Mouse (Mus musculus): ENCODE measurements around the gene Il11. TPM values are rescaled to one million over a fixed set of nuclear protein-coding genes. Genes with fewer than 3 reads are reported as not detected.

Gene Il11
- polyA plus RNA-seq, 1 experiment from 2014 or later: 0.56 TPM

GRCm38 (mm10) chr7:4748321-4748720 is 34.3 kb downstream of the Il11 start:
- peaks cover 12% of the 10 kb centered on the region for H3K36me3 ChIP-seq
- no peaks in the 10 kb centered on the region for H3K9me3 ChIP-seq
- no peaks in the 10 kb centered on the region for H3K27me3 ChIP-seq
- WGBS: 90% methylated on average over 4 of the region's 4 CpGs
- H3K4me2 ChIP-seq (replicated peaks): no peak overlapping the region
- H3K4me3 ChIP-seq: no peak overlapping the region
- no peak overlapping the region for H3K27ac ChIP-seq (replicated peaks)
- no peak overlapping the region for H3K9ac ChIP-seq (replicated peaks)
- ATAC-seq (replicated peaks): no peak
- peaks cover 19% of the 10 kb centered on the region for H3K4me1 ChIP-seq

DNA sequence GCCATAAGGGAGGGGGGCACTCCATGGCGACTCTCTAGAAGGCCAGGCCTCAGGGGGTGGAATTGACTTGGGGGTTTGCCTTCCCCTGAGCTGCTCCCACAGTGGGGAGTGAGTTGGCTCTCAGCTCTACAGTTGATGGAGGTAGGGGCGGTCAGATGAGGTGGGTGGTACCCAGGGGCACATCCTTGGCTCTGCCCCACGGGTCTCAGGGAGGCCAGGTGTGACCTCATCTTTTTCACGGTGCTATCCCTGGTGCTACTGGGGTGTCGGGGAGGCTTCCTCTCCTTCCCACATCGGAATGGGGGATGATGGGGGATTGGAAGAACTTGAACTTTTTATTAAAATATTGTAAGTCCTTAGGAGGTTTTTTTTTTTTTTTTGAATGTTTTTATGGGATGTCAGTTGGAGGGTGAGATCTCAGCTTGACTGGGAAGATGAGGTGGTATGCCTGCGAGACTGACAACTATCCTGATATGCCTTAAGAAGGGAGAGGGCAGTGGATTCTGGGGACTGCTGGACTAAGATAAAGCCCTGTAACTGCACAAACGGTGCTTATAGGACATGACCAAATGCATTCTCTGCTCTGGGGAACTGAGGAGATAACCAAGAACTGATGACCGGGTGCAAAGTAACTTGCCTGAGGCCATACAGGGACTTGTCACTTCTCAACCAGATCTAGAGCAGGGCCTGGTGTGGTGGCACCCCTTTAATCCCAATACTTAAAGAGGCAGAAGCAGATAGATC is 35.3 kb downstream of the Il11 start:
- Histone ChIP-seq H3K4me2 (replicated peaks) (no peak overlapping the region), H3K4me1 (peaks cover 17% of the 10 kb centered on the region), H3K27ac (replicated peaks) (no peak overlapping the region), H3K4me3 (no peak overlapping the region), H3K9ac (replicated peaks) (no peak overlapping the region), H3K27me3 (no peaks in the 10 kb centered on the region), H3K9me3 (no peaks in the 10 kb centered on the region), H3K36me3 (peaks cover 12% of the 10 kb centered on the region)
- ATAC-seq (replicated peaks): no peak
- 82% methylated on average over 9 of the region's 9 CpGs for WGBS

GRCm38 (mm10) chr7:4746326-4746980 is 36.2 kb downstream of the Il11 start:
- Histone ChIP-seq H3K27me3 (no peaks in the 10 kb centered on the region), H3K9me3 (no peaks in the 10 kb centered on the region), H3K9ac (replicated peaks) (no peak overlapping the region), H3K4me1 (peaks cover 18% of the 10 kb centered on the region), H3K4me2 (replicated peaks) (no peak overlapping the region), H3K36me3 (peaks cover 12% of the 10 kb centered on the region), H3K4me3 (no peak overlapping the region), H3K27ac (replicated peaks) (no peak overlapping the region)
- no peak for ATAC-seq (replicated peaks)
- 83% methylated on average over 22 of the region's 22 CpGs for WGBS

- WGBS: 93% methylated on average over 6 of the region's 6 CpGs
- H3K4me2 ChIP-seq (replicated peaks): no peak overlapping the region
- peaks cover 12% of the 10 kb centered on the region for H3K36me3 ChIP-seq
- no peaks in the 10 kb centered on the region for H3K9me3 ChIP-seq
- no peak for ATAC-seq (replicated peaks)
- peaks cover 25% of the 10 kb centered on the region for H3K4me1 ChIP-seq
- H3K27ac ChIP-seq (replicated peaks): no peak overlapping the region
- H3K27me3 ChIP-seq: no peaks in the 10 kb centered on the region
- H3K9ac ChIP-seq (replicated peaks): no peak overlapping the region
- H3K4me3 ChIP-seq: no peak overlapping the region
These were observed 37.8 kb downstream of the Il11 start for GRCm38 (mm10) chr7:4744886-4745285.

GRCm38 (mm10) chr7:4743354-4743753 is 39.3 kb downstream of the Il11 start:
- peaks cover 34% of the 10 kb centered on the region for H3K4me1 ChIP-seq
- 66% methylated on average over 2 of the region's 2 CpGs for WGBS

DNA sequence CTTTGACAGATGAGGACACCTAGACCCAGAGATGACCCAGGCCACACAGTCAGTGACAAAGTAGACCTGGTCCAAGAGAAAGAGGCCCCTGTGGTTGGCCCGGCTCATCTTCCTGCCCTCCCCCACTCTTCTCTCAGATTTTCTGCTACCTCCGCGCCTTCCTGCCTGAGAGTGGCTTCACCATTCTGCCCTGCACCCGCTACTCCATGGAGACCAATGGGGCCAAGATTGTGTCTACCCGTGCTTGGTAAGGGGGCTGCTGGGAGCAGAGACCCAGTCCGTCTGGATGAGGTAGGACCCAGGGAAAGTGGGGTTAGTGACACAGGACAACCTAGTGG is 40.2 kb downstream of the Il11 start:
- Histone ChIP-seq H3K4me2 (replicated peaks) (no peak overlapping the region), H3K4me1 (peaks cover 36% of the 10 kb centered on the region), H3K36me3 (peaks cover 12% of the 10 kb centered on the region), H3K9me3 (no peaks in the 10 kb centered on the region), H3K27me3 (no peaks in the 10 kb centered on the region), H3K4me3 (no peak overlapping the region), H3K9ac (replicated peaks) (no peak overlapping the region), H3K27ac (replicated peaks) (no peak overlapping the region)
- WGBS: 83% methylated on average over 6 of the region's 6 CpGs
- ATAC-seq (replicated peaks): no peak

More at GRCm38 (mm10) chr7:4743354-4743753, 39.3 kb downstream of the Il11 start:
- no peak for ATAC-seq (replicated peaks)
- H3K27ac ChIP-seq (replicated peaks): no peak overlapping the region
- no peak overlapping the region for H3K4me3 ChIP-seq
- no peak overlapping the region for H3K9ac ChIP-seq (replicated peaks)
- H3K36me3 ChIP-seq: peaks cover 12% of the 10 kb centered on the region
- no peaks in the 10 kb centered on the region for H3K9me3 ChIP-seq
- H3K4me2 ChIP-seq (replicated peaks): no peak overlapping the region
- H3K27me3 ChIP-seq: no peaks in the 10 kb centered on the region

DNA sequence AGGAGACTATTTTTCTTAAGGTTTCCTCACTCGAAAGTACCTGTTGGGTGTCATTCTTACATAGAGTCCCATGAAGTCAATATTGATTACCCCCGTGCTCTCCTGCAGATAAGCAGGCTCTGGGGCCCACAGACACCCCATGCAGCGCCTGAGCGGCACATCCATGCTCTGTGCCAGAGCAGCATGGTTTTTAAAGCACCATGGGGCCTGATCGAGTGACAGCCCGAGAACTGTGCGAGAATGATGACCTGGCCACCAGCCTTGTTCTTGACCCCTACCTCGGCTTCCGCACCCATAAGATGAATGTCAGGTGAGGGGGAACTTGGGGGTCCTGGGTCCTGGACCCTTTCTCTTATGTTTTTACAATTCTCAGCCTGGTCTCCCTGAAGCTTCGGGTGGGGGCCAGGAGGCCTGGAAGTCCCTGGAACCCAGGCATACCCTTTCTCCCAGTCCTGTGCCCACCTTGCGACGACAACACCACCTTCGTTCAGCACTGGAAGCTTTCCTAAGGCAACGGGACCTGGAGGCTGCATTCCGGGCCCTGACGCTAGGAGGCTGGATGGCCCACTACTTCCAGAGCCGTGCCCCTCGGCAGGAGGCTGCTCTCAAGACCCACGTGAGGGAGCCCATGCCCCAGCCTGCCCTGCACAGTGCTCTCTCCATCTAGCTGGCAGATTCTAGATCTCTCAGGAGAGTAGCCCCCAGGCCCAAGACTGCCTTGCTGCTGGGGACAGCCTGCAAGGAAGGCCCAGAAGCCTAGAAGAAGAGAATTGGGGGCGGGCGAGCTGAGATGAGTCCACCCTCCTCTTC is 40.8 kb downstream of the Il11 start:
- Histone ChIP-seq H3K27me3 (no peaks in the 10 kb centered on the region), H3K4me2 (replicated peaks) (peak overlapping the region; percentile 82), H3K4me3 (peak overlapping the region; percentile 74), H3K9ac (replicated peaks) (peak overlapping the region; percentile 89; the same call in 1 of the 2 replicates), H3K4me1 (peaks cover 36% of the 10 kb centered on the region), H3K36me3 (peaks cover 9% of the 10 kb centered on the region), H3K9me3 (no peaks in the 10 kb centered on the region), H3K27ac (replicated peaks) (peak overlapping the region; percentile 94)
- WGBS: 76% methylated on average over 21 of the region's 21 CpGs
- no peak for ATAC-seq (replicated peaks)

GRCm38 (mm10) chr7:4741151-4741550 is 41.5 kb downstream of the Il11 start:
- Histone ChIP-seq H3K27me3 (no peaks in the 10 kb centered on the region), H3K36me3 (peaks cover 3% of the 10 kb centered on the region; the same call in 1 of the 2 replicates), H3K4me2 (replicated peaks) (peak overlapping the region; percentile 82), H3K4me1 (peaks cover 36% of the 10 kb centered on the region), H3K9ac (replicated peaks) (peak overlapping the region; percentile 89), H3K9me3 (no peaks in the 10 kb centered on the region), H3K27ac (replicated peaks) (peak overlapping the region; percentile 94), H3K4me3 (peak overlapping the region; percentile 74)
- WGBS: 2% methylated on average over 4 of the region's 4 CpGs
- no peak for ATAC-seq (replicated peaks)

- Histone ChIP-seq H3K4me3 (peak overlapping the region; percentile 74), H3K4me2 (replicated peaks) (peak overlapping the region; percentile 82), H3K27me3 (no peaks in the 10 kb centered on the region), H3K27ac (replicated peaks) (peak overlapping the region; percentile 94), H3K4me1 (peaks cover 36% of the 10 kb centered on the region), H3K9me3 (no peaks in the 10 kb centered on the region), H3K36me3 (no peaks in the 10 kb centered on the region), H3K9ac (replicated peaks) (peak overlapping the region; percentile 89)
- peak; percentile 49; the same call in 1 of the 2 replicates for ATAC-seq (replicated peaks)
- WGBS: under 1% methylated on average over 14 of the region's 14 CpGs
These were observed 42.3 kb downstream of the Il11 start for GRCm38 (mm10) chr7:4740309-4740727.

DNA sequence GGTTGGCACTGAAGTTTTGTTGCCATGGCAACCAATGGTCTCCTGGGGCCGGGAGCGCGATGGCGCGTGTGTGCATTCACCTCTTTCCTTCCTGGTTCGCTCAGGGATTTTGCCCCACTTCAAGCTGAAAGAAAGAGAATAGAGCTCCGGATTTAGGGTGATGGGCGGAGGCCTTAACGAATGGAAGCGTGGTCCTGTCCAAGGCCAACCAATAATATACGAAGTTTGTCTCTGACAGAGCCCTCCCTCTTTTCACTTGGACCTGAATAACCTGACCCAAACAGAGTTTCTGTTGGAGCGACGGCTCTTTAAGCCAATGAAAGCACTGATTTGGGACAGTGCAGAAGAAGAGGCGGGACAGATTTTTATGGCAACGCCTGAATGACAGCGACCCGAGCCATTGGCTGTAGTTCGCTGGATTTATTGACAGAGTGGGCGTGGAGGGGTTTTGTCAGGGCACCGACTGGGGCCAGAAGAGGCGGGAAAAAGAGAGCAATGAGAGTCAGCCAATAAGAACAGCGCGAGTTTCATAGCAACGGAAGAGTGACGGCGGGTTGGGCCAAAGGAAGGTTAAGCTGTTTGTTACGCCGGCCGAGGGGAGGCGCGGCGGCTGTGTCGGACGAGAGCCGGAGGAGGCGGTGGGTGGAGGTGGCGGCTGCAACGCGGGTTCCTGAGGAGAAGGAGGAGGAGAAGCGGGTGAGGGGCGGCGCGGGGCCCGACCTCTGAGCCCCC is 42.9 kb downstream of the Il11 start, which contains the start of gene Kmt5c:
Gene Kmt5c, plus strand, starts transcription at position 572 of the 732 bp plus-strand sequence.
- 0% methylated on average over 36 of the region's 44 CpGs for WGBS
- peak within 1 kb of the TSS; percentile 74 for H3K4me3 ChIP-seq

DNA sequence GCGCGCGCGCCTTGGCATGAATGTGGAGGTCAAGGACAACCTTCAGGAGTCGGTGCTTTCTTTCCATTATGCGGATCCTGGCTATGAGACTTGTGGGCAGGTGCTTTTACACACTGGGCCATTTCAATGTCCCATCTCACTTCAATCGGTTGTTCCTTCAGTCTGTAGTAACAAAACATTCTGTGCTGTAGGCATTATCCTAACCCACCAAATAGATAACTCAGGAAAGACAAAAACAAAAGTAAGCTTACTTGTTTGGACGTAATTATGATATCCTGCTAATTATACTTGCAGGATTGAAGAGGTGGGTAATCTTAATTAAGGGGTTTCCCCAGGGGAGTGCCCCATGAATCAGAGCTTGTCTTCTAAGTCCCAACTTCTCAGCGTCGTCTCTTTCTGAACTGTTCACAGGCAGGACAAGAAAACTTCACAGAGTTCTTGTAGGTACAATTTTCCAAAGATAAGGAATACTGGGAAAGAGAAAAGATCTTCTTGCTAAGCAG is 43.6 kb downstream of the Il11 start:
- Histone ChIP-seq H3K4me3 (peak overlapping the region; percentile 74), H3K27ac (replicated peaks) (peak overlapping the region; percentile 94), H3K4me1 (peaks cover 36% of the 10 kb centered on the region), H3K9ac (replicated peaks) (peak overlapping the region; percentile 29; the same call in 1 of the 2 replicates), H3K27me3 (no peaks in the 10 kb centered on the region), H3K36me3 (no peaks in the 10 kb centered on the region), H3K4me2 (replicated peaks) (peak overlapping the region; percentile 49), H3K9me3 (no peaks in the 10 kb centered on the region)
- ATAC-seq (replicated peaks): no peak
- WGBS: 31% methylated on average over 10 of the region's 10 CpGs

More for the DNA sequence above, 42.9 kb downstream of the Il11 start, which contains the start of gene Kmt5c:
- Histone ChIP-seq H3K4me1 (peaks cover 36% of the 10 kb centered on the region), H3K9me3 (no peaks in the 10 kb centered on the region), H3K9ac (replicated peaks) (peak within 1 kb of the TSS; percentile 89), H3K4me2 (replicated peaks) (peak within 1 kb of the TSS; percentile 82), H3K36me3 (no peaks in the 10 kb centered on the region), H3K27me3 (no peaks in the 10 kb centered on the region), H3K27ac (replicated peaks) (peak within 1 kb of the TSS; percentile 94)
- peak; percentile 99 for ATAC-seq (replicated peaks)

All from forebrain, embryonic 15.5 days (tissue).